Mouse (Mus musculus): Measurements from ENCODE around the gene Mypn. TPM values are rescaled to one million over a fixed set of nuclear protein-coding genes. Genes with fewer than 3 reads are reported as not detected.
A peak's percentile ranks its signal among the peaks of the same experiment; 100 is the strongest.

Gene Mypn
- polyA plus RNA-seq, 1 experiment = 2.5 TPM

DNA sequence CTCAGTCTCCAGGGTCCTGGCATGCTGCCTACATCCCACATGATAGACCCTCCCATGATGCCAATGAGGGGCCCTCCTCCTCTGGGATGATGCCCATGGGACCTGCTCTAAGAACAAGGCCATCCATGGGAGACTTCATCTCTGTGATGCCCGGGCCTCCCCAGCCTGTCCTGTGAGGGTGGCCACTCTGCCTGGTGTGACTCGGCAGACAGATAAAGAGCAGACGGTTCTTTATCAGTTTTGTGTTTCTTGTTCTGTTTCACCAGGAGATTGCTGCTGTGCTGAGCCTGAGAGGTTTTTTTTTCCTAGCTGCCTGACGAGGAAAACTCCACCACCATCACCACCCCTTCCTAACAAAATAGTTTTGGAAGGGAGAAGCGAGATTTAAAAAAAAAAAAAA lies 42.5 kb downstream of the Mypn start:
- TF ChIP-seq CTCF (IDR thresholded peaks at IDR 0.05; ENCODE audit: extremely low read depth, insufficient read depth, low read length) = no peak
- no peak for TF ChIP-seq POLR2A (IDR thresholded peaks at IDR 0.05; ENCODE audit: extremely low read depth, insufficient read depth, low read length)
- H3K4me1 ChIP-seq (ENCODE audit: control insufficient read depth, insufficient read depth, low read length) = peaks cover 7% of the 10 kb centered on the region
- H3K4me3 ChIP-seq (ENCODE audit: insufficient read depth, low read length) = no peak overlapping the region
- H3K27ac ChIP-seq (ENCODE audit: insufficient read depth, low read length) = no peak overlapping the region

DNA sequence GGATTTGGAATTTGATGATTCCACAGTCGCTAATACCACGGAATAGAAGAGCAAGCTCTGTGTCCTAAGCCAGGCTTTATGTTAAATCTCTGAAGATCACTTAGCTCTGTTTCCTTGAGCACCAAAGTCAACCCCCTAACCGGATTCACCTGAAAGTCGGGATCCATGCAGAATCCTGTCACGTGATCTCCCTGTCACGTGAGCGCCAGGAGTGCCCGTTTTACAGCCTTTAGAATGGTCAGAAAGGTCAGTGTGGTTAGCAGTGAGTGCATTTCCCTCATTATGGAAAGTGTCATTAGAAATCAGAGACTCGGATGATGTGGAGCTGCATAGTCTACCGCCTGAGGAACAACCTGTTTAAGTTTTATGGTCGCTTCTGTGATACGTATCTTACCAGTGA lies 43.1 kb downstream of the Mypn start:
- TF ChIP-seq CTCF (IDR thresholded peaks at IDR 0.05; ENCODE audit: extremely low read depth, insufficient read depth, low read length) (no peak), POLR2A (IDR thresholded peaks at IDR 0.05; ENCODE audit: extremely low read depth, insufficient read depth, low read length) (no peak)
- H3K27ac ChIP-seq (ENCODE audit: insufficient read depth, low read length) = no peak overlapping the region
- H3K4me3 ChIP-seq (ENCODE audit: insufficient read depth, low read length) = no peak overlapping the region
- H3K4me1 ChIP-seq (ENCODE audit: control insufficient read depth, insufficient read depth, low read length) = peaks cover 7% of the 10 kb centered on the region

DNA sequence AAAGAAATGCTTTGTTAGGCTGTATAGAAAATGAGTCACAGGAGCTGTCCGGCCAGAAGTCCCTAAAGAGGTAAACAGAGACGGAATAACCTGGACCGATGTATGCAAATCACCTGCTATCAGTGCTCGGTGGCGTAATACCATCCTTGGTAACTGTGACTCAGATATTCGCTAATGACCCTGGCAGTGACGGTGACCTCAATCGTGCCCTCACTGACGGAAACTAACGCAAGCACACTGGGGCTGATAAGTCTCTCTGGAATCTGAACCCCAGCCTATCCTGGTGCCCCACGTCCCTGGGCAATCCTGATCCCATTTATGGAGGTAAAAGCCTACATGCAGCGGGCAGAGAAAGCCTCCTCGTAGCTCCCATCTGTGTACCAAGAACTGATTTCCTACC lies 45.6 kb downstream of the Mypn start:
- Histone ChIP-seq H3K4me1 (ENCODE audit: control insufficient read depth, insufficient read depth, low read length) (peaks cover 7% of the 10 kb centered on the region), H3K27ac (ENCODE audit: insufficient read depth, low read length) (no peak overlapping the region), H3K4me3 (ENCODE audit: insufficient read depth, low read length) (no peak overlapping the region)
- TF ChIP-seq CTCF (IDR thresholded peaks at IDR 0.05; ENCODE audit: extremely low read depth, insufficient read depth, low read length) = no peak
- TF ChIP-seq POLR2A (IDR thresholded peaks at IDR 0.05; ENCODE audit: extremely low read depth, insufficient read depth, low read length) = no peak

GRCm38 (mm10) chr10:63157491-63157890 lies 46.3 kb downstream of the Mypn start:
- Histone ChIP-seq H3K4me3 (ENCODE audit: insufficient read depth, low read length) (no peak overlapping the region), H3K4me1 (ENCODE audit: control insufficient read depth, insufficient read depth, low read length) (peaks cover 7% of the 10 kb centered on the region), H3K27ac (ENCODE audit: insufficient read depth, low read length) (peak overlapping the region; percentile 36; the same call in 1 of the 2 replicates)
- TF ChIP-seq CTCF (IDR thresholded peaks at IDR 0.05; ENCODE audit: extremely low read depth, insufficient read depth, low read length) = no peak
- no peak for TF ChIP-seq POLR2A (IDR thresholded peaks at IDR 0.05; ENCODE audit: extremely low read depth, insufficient read depth, low read length)

- TF ChIP-seq POLR2A (IDR thresholded peaks at IDR 0.05; ENCODE audit: extremely low read depth, insufficient read depth, low read length) (no peak), CTCF (IDR thresholded peaks at IDR 0.05; ENCODE audit: extremely low read depth, insufficient read depth, low read length) (no peak)
- H3K27ac ChIP-seq (ENCODE audit: insufficient read depth, low read length) = peak overlapping the region; percentile 36; the same call in 1 of the 2 replicates
- H3K4me1 ChIP-seq (ENCODE audit: control insufficient read depth, insufficient read depth, low read length) = peaks cover 7% of the 10 kb centered on the region
- H3K4me3 ChIP-seq (ENCODE audit: insufficient read depth, low read length) = no peak overlapping the region
These were observed 46.8 kb downstream of the Mypn start for GRCm38 (mm10) chr10:63156919-63157318.

DNA sequence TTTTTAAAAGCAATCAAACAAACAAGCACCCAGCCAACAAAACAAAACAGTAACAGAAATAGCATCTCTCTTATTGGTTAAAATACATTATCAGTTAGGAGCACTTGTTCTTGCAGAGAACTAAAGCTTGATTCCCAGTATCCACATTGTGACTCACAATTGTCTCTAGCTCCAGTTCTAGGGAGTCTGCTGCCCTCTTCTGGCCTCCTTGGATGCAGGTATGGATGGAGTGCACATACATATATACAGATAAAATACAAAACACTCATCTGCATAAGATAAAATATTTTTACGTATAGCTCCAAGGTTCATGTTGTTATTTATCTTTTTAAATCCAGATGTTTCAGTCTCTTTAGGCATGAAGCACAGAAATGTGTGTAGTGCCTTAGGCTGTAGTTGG lies 47.4 kb downstream of the Mypn start:
- H3K4me1 ChIP-seq (ENCODE audit: control insufficient read depth, insufficient read depth, low read length) = peaks cover 7% of the 10 kb centered on the region
- no peak for TF ChIP-seq POLR2A (IDR thresholded peaks at IDR 0.05; ENCODE audit: extremely low read depth, insufficient read depth, low read length)
- TF ChIP-seq CTCF (IDR thresholded peaks at IDR 0.05; ENCODE audit: extremely low read depth, insufficient read depth, low read length) = 0 out of 2 replicates have a peak, but pooled peaks have one; percentile 12
- H3K4me3 ChIP-seq (ENCODE audit: insufficient read depth, low read length) = no peak overlapping the region
- H3K27ac ChIP-seq (ENCODE audit: insufficient read depth, low read length) = no peak overlapping the region

GRCm38 (mm10) chr10:63155668-63156350 lies 47.9 kb downstream of the Mypn start:
- Histone ChIP-seq H3K27ac (ENCODE audit: insufficient read depth, low read length) (no peak overlapping the region), H3K4me1 (ENCODE audit: control insufficient read depth, insufficient read depth, low read length) (peaks cover 7% of the 10 kb centered on the region), H3K4me3 (ENCODE audit: insufficient read depth, low read length) (no peak overlapping the region)
- TF ChIP-seq CTCF (IDR thresholded peaks at IDR 0.05; ENCODE audit: extremely low read depth, insufficient read depth, low read length) = no peak
- TF ChIP-seq POLR2A (IDR thresholded peaks at IDR 0.05; ENCODE audit: extremely low read depth, insufficient read depth, low read length) = no peak

DNA sequence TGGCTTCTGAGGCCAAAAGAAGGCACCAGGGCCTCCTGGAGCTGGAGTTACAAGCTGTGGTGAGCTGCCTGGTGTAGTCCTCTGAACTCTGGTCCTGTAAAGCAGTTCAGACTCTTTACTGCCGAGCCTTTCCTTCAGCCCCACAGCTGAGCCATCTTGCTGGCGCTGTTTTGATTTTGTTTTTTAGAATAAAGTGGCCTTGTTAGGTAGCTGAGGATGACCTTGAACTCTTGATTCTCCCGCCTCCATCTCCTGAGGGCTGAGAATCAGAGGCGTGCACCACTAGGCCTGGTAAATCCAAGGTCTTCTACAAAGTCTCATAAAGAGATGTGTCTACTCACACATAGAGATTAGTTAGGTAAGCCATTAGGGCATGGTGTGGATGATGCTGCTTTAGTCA lies 49.0 kb downstream of the Mypn start:
- Histone ChIP-seq H3K4me3 (ENCODE audit: insufficient read depth, low read length) (no peak overlapping the region), H3K4me1 (ENCODE audit: control insufficient read depth, insufficient read depth, low read length) (peaks cover 7% of the 10 kb centered on the region), H3K27ac (ENCODE audit: insufficient read depth, low read length) (no peak overlapping the region)
- TF ChIP-seq CTCF (IDR thresholded peaks at IDR 0.05; ENCODE audit: extremely low read depth, insufficient read depth, low read length) = no peak
- no peak for TF ChIP-seq POLR2A (IDR thresholded peaks at IDR 0.05; ENCODE audit: extremely low read depth, insufficient read depth, low read length)

DNA sequence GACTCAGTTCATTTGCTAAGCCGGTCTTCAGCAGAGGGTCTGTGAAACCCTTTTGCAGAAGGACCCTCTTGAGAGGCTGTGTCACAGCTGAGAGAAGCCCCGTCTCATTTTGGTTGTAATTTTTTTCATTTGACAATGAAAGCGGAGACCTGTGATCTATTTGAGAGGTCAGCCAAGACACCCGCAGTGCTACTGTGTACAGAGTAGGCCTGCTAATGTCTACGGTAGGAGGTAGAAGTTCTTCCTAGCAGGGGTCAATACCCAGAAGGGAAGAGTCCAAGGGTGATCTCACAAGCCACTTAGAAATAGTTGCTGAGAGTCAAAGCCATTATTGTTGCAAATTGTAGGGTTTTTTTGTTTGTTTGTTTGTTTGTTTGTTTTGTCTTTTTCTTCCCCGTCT lies 49.5 kb downstream of the Mypn start:
- Histone ChIP-seq H3K27ac (ENCODE audit: insufficient read depth, low read length) (no peak overlapping the region), H3K4me1 (ENCODE audit: control insufficient read depth, insufficient read depth, low read length) (peaks cover 7% of the 10 kb centered on the region), H3K4me3 (ENCODE audit: insufficient read depth, low read length) (no peak overlapping the region)
- no peak for TF ChIP-seq CTCF (IDR thresholded peaks at IDR 0.05; ENCODE audit: extremely low read depth, insufficient read depth, low read length)
- TF ChIP-seq POLR2A (IDR thresholded peaks at IDR 0.05; ENCODE audit: extremely low read depth, insufficient read depth, low read length) = no peak

- Histone ChIP-seq H3K4me3 (ENCODE audit: insufficient read depth, low read length) (no peak overlapping the region), H3K27ac (ENCODE audit: insufficient read depth, low read length) (no peak overlapping the region), H3K4me1 (ENCODE audit: control insufficient read depth, insufficient read depth, low read length) (peaks cover 7% of the 10 kb centered on the region)
- no peak for TF ChIP-seq POLR2A (IDR thresholded peaks at IDR 0.05; ENCODE audit: extremely low read depth, insufficient read depth, low read length)
- peak; percentile 43; the same call in 1 of the 2 replicates for TF ChIP-seq CTCF (IDR thresholded peaks at IDR 0.05; ENCODE audit: extremely low read depth, insufficient read depth, low read length)
These were observed 50.2 kb downstream of the Mypn start for GRCm38 (mm10) chr10:63153563-63153962.

Data from cortical plate, adult 2 months (tissue).